In the genomic region with DNA sequence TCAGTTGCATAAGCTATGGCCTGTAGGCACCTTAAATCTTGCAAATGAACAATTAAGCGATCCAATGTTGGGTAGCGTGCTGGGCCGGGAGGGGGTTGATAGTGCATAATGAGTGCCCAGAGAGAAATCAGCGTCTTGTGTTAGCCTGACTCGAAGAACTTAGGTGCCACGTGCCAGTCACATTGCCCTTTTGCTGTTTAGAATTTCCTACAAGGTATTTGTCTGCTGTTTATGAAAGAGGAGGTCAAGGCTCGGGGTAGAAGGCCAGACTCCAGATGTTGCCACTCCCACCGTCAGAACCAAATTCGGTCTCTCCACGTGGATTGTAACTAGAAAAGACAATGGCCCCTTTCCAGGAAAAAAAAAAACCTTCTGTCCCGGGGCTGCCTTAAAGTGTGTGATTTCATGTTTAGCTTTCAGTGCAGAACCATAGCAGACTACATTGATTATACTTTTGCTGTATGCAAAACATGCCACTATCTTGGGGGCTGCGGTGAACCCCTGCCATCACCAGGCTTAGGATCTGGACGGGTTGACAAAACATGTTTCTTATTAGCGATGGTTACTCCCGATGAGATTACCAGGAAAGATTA, we compare ENCODE assay signal across 15 mouse cellular contexts. TPM values are rescaled to one million over a fixed set of nuclear protein-coding genes. Genes with fewer than 3 reads are reported as not detected.
"Had no signal": no experiment of that assay in that cellular context is flagged by ENCODE, and none has a peak within 500 bp of the region (broad histone marks: within the 10 kb centered on the region; RNA-seq: fewer than 3 reads in every experiment).

No protein-coding gene starts in this region.

- H3K4me1 ChIP-seq: limb, embryonic 15.5 days; liver, embryonic 12.5 days; lung, embryonic 15.5 days; midbrain, embryonic 12.5 days; stomach, embryonic 15.5 days had no signal

- H3K4me3 ChIP-seq: limb, embryonic 15.5 days; liver, embryonic 12.5 days; lung, embryonic 15.5 days; megakaryocyte, embryonic 14.5 days; midbrain, embryonic 12.5 days; stomach, embryonic 15.5 days had no signal

- H3K27ac ChIP-seq: kidney, postnatal 0 days; limb, embryonic 15.5 days; liver, embryonic 12.5 days; lung, embryonic 15.5 days; macrophage; midbrain, embryonic 12.5 days; stomach, embryonic 15.5 days had no signal

- ATAC-seq: liver, embryonic 12.5 days; midbrain, embryonic 16.5 days had no signal

- H3K4me2 ChIP-seq: limb, embryonic 15.5 days; liver, embryonic 12.5 days; lung, embryonic 15.5 days; midbrain, embryonic 12.5 days; stomach, embryonic 15.5 days had no signal

- H3K36me3 ChIP-seq: limb, embryonic 15.5 days; liver, embryonic 12.5 days; lung, embryonic 15.5 days; midbrain, embryonic 12.5 days; stomach, embryonic 15.5 days had no signal

- H3K27me3 ChIP-seq: liver, embryonic 12.5 days; lung, embryonic 15.5 days; midbrain, embryonic 12.5 days; stomach, embryonic 15.5 days had no signal

- DNase-seq: kidney, postnatal 36 days; left cerebral cortex, postnatal 4 days; lung, postnatal 14 days; right cerebral cortex, postnatal 14 days; thymus, adult 2 months; thymus, postnatal 25 days had no signal

- H3K9ac ChIP-seq: limb, embryonic 15.5 days; liver, embryonic 12.5 days; lung, embryonic 15.5 days; midbrain, embryonic 12.5 days; stomach, embryonic 15.5 days had no signal

- H3K9me3 ChIP-seq: limb, embryonic 15.5 days; liver, embryonic 12.5 days; lung, embryonic 15.5 days; midbrain, embryonic 12.5 days; stomach, embryonic 15.5 days had no signal

RNA-seq across cellular contexts. Expression of a gene that starts 11.0 kb away (rescaled TPM):
- polyA plus RNA-seq: macrophage had no signal
